Mouse (Mus musculus) thymus, adult 2 months (tissue): ENCODE data around the gene Cytl1. TPM values are rescaled to one million over a fixed set of nuclear protein-coding genes. Genes with fewer than 3 reads are reported as not detected.

ENCODE experiments used
- DNase-seq: peaks from one replicate; pipeline ENCODE4 v3.0.0; 2021
- H3K27ac ChIP-seq: fragments of 200-500 bp; 2 replicates; pipeline ENCODE4 v1.5.1; 2012; ENCODE audit warnings: low read length, control low read depth; ENCODE audit not compliant: control insufficient read depth, insufficient read depth
- H3K27me3 ChIP-seq: fragments of 200-500 bp; 2 replicates; pipeline ENCODE4 v1.6.1; 2012; ENCODE audit warnings: mild to moderate bottlenecking, low read length, moderate library complexity, mixed read lengths; ENCODE audit not compliant: control insufficient read depth, insufficient read depth
- H3K36me3 ChIP-seq: fragments of 200-500 bp; 2 replicates; pipeline ENCODE4 v1.6.1; 2012; ENCODE audit warnings: mild to moderate bottlenecking, low read length, moderate library complexity; ENCODE audit not compliant: control insufficient read depth, insufficient read depth
- H3K4me1 ChIP-seq: fragments of 200-500 bp; replicated peaks from 2 replicates; pipeline ENCODE4 v1.6.1; 2012; ENCODE audit warnings: low read length; ENCODE audit not compliant: control insufficient read depth, insufficient read depth
- H3K4me3 ChIP-seq: fragments of 200-500 bp; 2 replicates; pipeline ENCODE4 v1.5.1; 2012; ENCODE audit warnings: mild to moderate bottlenecking, low read length, control low read depth, moderate library complexity; ENCODE audit not compliant: control insufficient read depth, insufficient read depth
- CTCF ChIP-seq: fragments of 200-500 bp; IDR thresholded peaks from 2 replicates; pipeline ENCODE4 v1.5.1; 2012; ENCODE audit warnings: mild to moderate bottlenecking, control low read depth, low read length, moderate library complexity, borderline replicate concordance; ENCODE audit not compliant: control insufficient read depth, poor library complexity, insufficient read depth; ENCODE audit errors: extremely low read depth
- POLR2A ChIP-seq: fragments of 200-500 bp; IDR thresholded peaks from 2 replicates; pipeline ENCODE4 v1.6.1; 2012; ENCODE audit warnings: mild to moderate bottlenecking, low read length, control low read depth, moderate library complexity; ENCODE audit not compliant: control insufficient read depth, poor library complexity, insufficient read depth; ENCODE audit errors: extremely low read depth
- WGBS: fragments of 180-500 bp; shearing (Covaris S2); methylation state at CpG from one replicate; pipeline ENCODE4 v1.1.7; 2018; 5-methylcytosine and 5-hydroxymethylcytosine counted together
- polyA plus RNA-seq: library from polyadenylated mRNA; depleted of rRNA; stranded (reverse); fragments of >200 nt; gene quantifications from 2 replicates; pipeline ENCODE4 v1.2.3, GENCODE M21; 2012

The Cytl1 gene
- polyA plus RNA-seq, 1 experiment, result 10.5 TPM

- WGBS, result 83% methylated on average over 13 of the region's 13 CpGs
- TF ChIP-seq CTCF (no peak), POLR2A (no peak)
- Histone ChIP-seq H3K27ac (no peak overlapping the region), H3K27me3 (no peaks in the 10 kb centered on the region), H3K4me1 (no peaks in the 10 kb centered on the region), H3K4me3 (no peak overlapping the region), H3K36me3 (no peaks in the 10 kb centered on the region)
- DNase-seq, result no peak
These were observed 8.8 kb downstream of the Cytl1 start for GRCm38 (mm10) chr5:37743889-37744707.

GRCm38 (mm10) chr5:37752027-37752967 is 17.0 kb downstream of the Cytl1 start:
- Histone ChIP-seq H3K4me1 (no peaks in the 10 kb centered on the region), H3K36me3 (no peaks in the 10 kb centered on the region), H3K27me3 (no peaks in the 10 kb centered on the region), H3K27ac (no peak overlapping the region), H3K4me3 (no peak overlapping the region)
- WGBS, result 75% methylated on average over 8 of the region's 8 CpGs
- peak; percentile 8 for DNase-seq
- TF ChIP-seq POLR2A (no peak), CTCF (no peak)

GRCm38 (mm10) chr5:37753366-37753765 is 18.0 kb downstream of the Cytl1 start:
- H3K4me3 ChIP-seq, result no peak overlapping the region
- no peak overlapping the region for H3K27ac ChIP-seq
- no peaks in the 10 kb centered on the region for H3K27me3 ChIP-seq
- no peaks in the 10 kb centered on the region for H3K36me3 ChIP-seq
- DNase-seq, result no peak
- WGBS, result 80% methylated on average over 7 of the region's 7 CpGs
- no peaks in the 10 kb centered on the region for H3K4me1 ChIP-seq
- TF ChIP-seq CTCF, result no peak
- TF ChIP-seq POLR2A, result no peak

GRCm38 (mm10) chr5:37762046-37762445 is 26.7 kb downstream of the Cytl1 start:
- no peak for DNase-seq
- no peaks in the 10 kb centered on the region for H3K27me3 ChIP-seq
- H3K27ac ChIP-seq, result no peak overlapping the region
- no peak overlapping the region for H3K4me3 ChIP-seq
- TF ChIP-seq CTCF (no peak), POLR2A (no peak)
- no peaks in the 10 kb centered on the region for H3K36me3 ChIP-seq
- 95% methylated on average over 3 of the region's 3 CpGs for WGBS
- no peaks in the 10 kb centered on the region for H3K4me1 ChIP-seq

- Histone ChIP-seq H3K4me1 (no peaks in the 10 kb centered on the region), H3K4me3 (no peak overlapping the region), H3K36me3 (no peaks in the 10 kb centered on the region), H3K27ac (no peak overlapping the region), H3K27me3 (no peaks in the 10 kb centered on the region)
- no peak for DNase-seq
- no peak for TF ChIP-seq POLR2A
- TF ChIP-seq CTCF, result no peak
- WGBS, result 89% methylated on average over 8 of the region's 8 CpGs
These were observed 30.5 kb downstream of the Cytl1 start for GRCm38 (mm10) chr5:37765851-37766250.

GRCm38 (mm10) chr5:37767231-37767630 is 31.9 kb downstream of the Cytl1 start:
- H3K27ac ChIP-seq, result no peak overlapping the region
- H3K36me3 ChIP-seq, result no peaks in the 10 kb centered on the region
- no peak for TF ChIP-seq POLR2A
- TF ChIP-seq CTCF, result no peak
- H3K4me3 ChIP-seq, result no peak overlapping the region
- H3K4me1 ChIP-seq, result no peaks in the 10 kb centered on the region
- H3K27me3 ChIP-seq, result no peaks in the 10 kb centered on the region
- DNase-seq, result no peak
- WGBS, result 89% methylated on average over 5 of the region's 5 CpGs
